Mouse (Mus musculus): Measurements from ENCODE around the gene Timp3.
A peak's percentile ranks its signal among the peaks of the same experiment; 100 is the strongest.

- TF ChIP-seq POLR2A (IDR thresholded peaks at IDR 0.05; ENCODE audit: control insufficient read depth, extremely low read depth, insufficient read depth, low read length, poor library complexity) (no peak), CTCF (IDR thresholded peaks at IDR 0.05; ENCODE audit: borderline replicate concordance, control insufficient read depth, extremely low read depth, insufficient read depth, low read length, poor library complexity) (peak; percentile 82; the same call in 1 of the 2 replicates)
These were observed 4.1 kb upstream of the Timp3 start for GRCm38 (mm10) chr10:86296111-86296510.

All from thymus, adult 2 months (tissue).